Mouse (Mus musculus) lung, adult 2 months (tissue): Measurements from ENCODE around the gene Fbxl22. TPM values are rescaled to one million over a fixed set of nuclear protein-coding genes. Genes with fewer than 3 reads are reported as not detected.

Experiments used
- DNase-seq: peaks from one replicate; pipeline ENCODE4 v3.0.0; 2022
- H3K4me1 ChIP-seq: fragments of 200-500 bp; 2 replicates; pipeline ENCODE4 v1.6.1; 2011; ENCODE audit warnings: low read length; ENCODE audit not compliant: control insufficient read depth, insufficient read depth
- H3K4me3 ChIP-seq: fragments of 200-500 bp; replicated peaks from 2 replicates; pipeline ENCODE3; 2011; ENCODE audit warnings: low read depth, mild to moderate bottlenecking, control low read depth, low read length; ENCODE audit errors: extremely low read depth
- CTCF ChIP-seq: fragments of 200-500 bp; IDR thresholded peaks from 2 replicates; pipeline ENCODE4 v1.5.1; 2011; ENCODE audit warnings: mild to moderate bottlenecking, low read length, control low read depth; ENCODE audit not compliant: insufficient read depth
- POLR2A ChIP-seq: fragments of 200-500 bp; IDR thresholded peaks from 2 replicates; pipeline ENCODE4 v1.6.1; 2011; ENCODE audit warnings: low read depth, mild to moderate bottlenecking, control low read depth, low read length, borderline replicate concordance; ENCODE audit errors: extremely low read depth
- WGBS: fragments of 180-500 bp; shearing (Covaris S2); methylation state at CpG from one replicate; pipeline ENCODE4 v1.1.7; 2018; 5-methylcytosine and 5-hydroxymethylcytosine counted together
- polyA plus RNA-seq: library from polyadenylated mRNA; depleted of rRNA; stranded (reverse); fragments of >200 nt; gene quantifications from 2 replicates; pipeline ENCODE4 v1.2.3, GENCODE M21; 2012; rRNA removed

Fbxl22 gene
- polyA plus RNA-seq, result 5.9 and 7.0 TPM in 2 replicates

- peaks cover 16% of the 10 kb centered on the region; the same call in 1 of the 2 replicates for H3K4me1 ChIP-seq
- peak; percentile 72 for DNase-seq
- peak; percentile 66; the same call in 1 of the 2 replicates for TF ChIP-seq CTCF
- TF ChIP-seq POLR2A, result no peak
- no peak within 1 kb of the TSS for H3K4me3 ChIP-seq
- WGBS, result 45% methylated on average over 17 of the region's 17 CpGs
Observed at GRCm38 (mm10) chr9:66514256-66514770, at the start of gene Fbxl22. Fbxl22 (minus strand) TSS chr9:66514593.

- Histone ChIP-seq H3K4me3 (no peak overlapping the region), H3K4me1 (peaks cover 7% of the 10 kb centered on the region)
- WGBS, result 51% methylated on average over 1 of the region's 1 CpGs
- TF ChIP-seq POLR2A (no peak), CTCF (no peak)
- no peak for DNase-seq
Observed at GRCm38 (mm10) chr9:66562215-66562614, 47.8 kb upstream of the Fbxl22 start.

- no peak overlapping the region for H3K4me3 ChIP-seq
- WGBS, result 82% methylated on average over 2 of the region's 2 CpGs
- TF ChIP-seq CTCF, result no peak
- TF ChIP-seq POLR2A, result no peak
- no peak for DNase-seq
- peaks cover 7% of the 10 kb centered on the region for H3K4me1 ChIP-seq
Observed at GRCm38 (mm10) chr9:66561496-66561895, 47.1 kb upstream of the Fbxl22 start.

GRCm38 (mm10) chr9:66560728-66561127 is 46.3 kb upstream of the Fbxl22 start:
- no peak for TF ChIP-seq POLR2A
- no peak for TF ChIP-seq CTCF
- H3K4me3 ChIP-seq, result no peak overlapping the region
- 41% methylated on average over 1 of the region's 1 CpGs for WGBS
- DNase-seq, result no peak
- peaks cover 7% of the 10 kb centered on the region for H3K4me1 ChIP-seq

- Histone ChIP-seq H3K4me1 (peaks cover 7% of the 10 kb centered on the region), H3K4me3 (no peak overlapping the region)
- TF ChIP-seq CTCF (no peak), POLR2A (no peak)
- 18% methylated on average over 2 of the region's 2 CpGs for WGBS
- no peak for DNase-seq
Observed at GRCm38 (mm10) chr9:66560295-66560694, 45.9 kb upstream of the Fbxl22 start.

GRCm38 (mm10) chr9:66558971-66559370 is 44.6 kb upstream of the Fbxl22 start:
- TF ChIP-seq POLR2A (no peak), CTCF (no peak)
- Histone ChIP-seq H3K4me3 (no peak overlapping the region), H3K4me1 (peaks cover 7% of the 10 kb centered on the region)
- 94% methylated on average over 4 of the region's 4 CpGs for WGBS
- no peak for DNase-seq

GRCm38 (mm10) chr9:66542785-66543184 is 28.4 kb upstream of the Fbxl22 start:
- no peak for DNase-seq
- H3K4me3 ChIP-seq, result no peak overlapping the region
- TF ChIP-seq CTCF, result no peak
- TF ChIP-seq POLR2A, result no peak
- no peaks in the 10 kb centered on the region for H3K4me1 ChIP-seq
- WGBS, result 81% methylated on average over 4 of the region's 4 CpGs

GRCm38 (mm10) chr9:66521595-66521994 is 7.2 kb upstream of the Fbxl22 start:
- 96% methylated on average over 3 of the region's 3 CpGs for WGBS
- TF ChIP-seq CTCF (no peak), POLR2A (no peak)
- no peaks in the 10 kb centered on the region for H3K4me1 ChIP-seq
- no peak overlapping the region for H3K4me3 ChIP-seq
- DNase-seq, result no peak

- no peak for TF ChIP-seq POLR2A
- TF ChIP-seq CTCF, result no peak
- no peak overlapping the region for H3K4me3 ChIP-seq
- DNase-seq, result no peak
- H3K4me1 ChIP-seq, result no peaks in the 10 kb centered on the region
- 84% methylated on average over 4 of the region's 4 CpGs for WGBS
Observed at GRCm38 (mm10) chr9:66520299-66520698, 5.9 kb upstream of the Fbxl22 start.

GRCm38 (mm10) chr9:66518901-66519300 is 4.5 kb upstream of the Fbxl22 start:
- 36% methylated on average over 5 of the region's 5 CpGs for WGBS
- H3K4me3 ChIP-seq, result no peak overlapping the region
- H3K4me1 ChIP-seq, result peaks cover 6% of the 10 kb centered on the region; the same call in 1 of the 2 replicates
- no peak for DNase-seq
- TF ChIP-seq CTCF (no peak), POLR2A (no peak)

- WGBS, result 65% methylated on average over 5 of the region's 5 CpGs
- TF ChIP-seq POLR2A, result no peak
- no peak for TF ChIP-seq CTCF
- Histone ChIP-seq H3K4me3 (no peak overlapping the region), H3K4me1 (peaks cover 12% of the 10 kb centered on the region; the same call in 1 of the 2 replicates)
- no peak for DNase-seq
Observed at GRCm38 (mm10) chr9:66518251-66518650, 3.9 kb upstream of the Fbxl22 start.
